Mouse (Mus musculus) CD8-positive naive resting alpha-beta T cell, adult 2 months (primary cell): Measurements from ENCODE around the gene Tead2.
A peak's percentile ranks its signal among the peaks of the same experiment; 100 is the strongest.

ENCODE experiments used
- DNase-seq, 2 experiments: peaks; one replicate each; pipeline ENCODE4 v3.0.0; 2022; ENCODE audit warnings: low read depth in 2 of 2, low spot score in 2 of 2

Tead2 gene

GRCm38 (mm10) chr7:45257063-45257840 lies 41.7 kb downstream of the Tead2 start:
- no peak for DNase-seq

- DNase-seq = no peak
Measured at GRCm38 (mm10) chr7:45259281-45259680, 43.7 kb downstream of the Tead2 start.

- DNase-seq = no peak
Measured at GRCm38 (mm10) chr7:45262266-45262665, 46.7 kb downstream of the Tead2 start.

GRCm38 (mm10) chr7:45263006-45263607 lies 47.6 kb downstream of the Tead2 start:
- DNase-seq = no peak

- DNase-seq = no peak
Measured at GRCm38 (mm10) chr7:45264348-45264747, 48.8 kb downstream of the Tead2 start.

GRCm38 (mm10) chr7:45265518-45265917 lies 50.0 kb downstream of the Tead2 start:
- DNase-seq = no peak

- no peak for DNase-seq
Measured at GRCm38 (mm10) chr7:45272786-45273412, 57.3 kb downstream of the Tead2 start.

GRCm38 (mm10) chr7:45273672-45274071 lies 58.1 kb downstream of the Tead2 start:
- DNase-seq = no peak

- DNase-seq = peak; percentile 63 to 77
Measured at GRCm38 (mm10) chr7:45277136-45277760, 61.7 kb downstream of the Tead2 start, which contains the start of gene Slc6a21. Slc6a21 (plus strand) TSS chr7:45277513.
